Mouse (Mus musculus) intestine, embryonic 16.5 days (tissue): ENCODE data around the gene Yap1. TPM values are rescaled to one million over a fixed set of nuclear protein-coding genes. Genes with fewer than 3 reads are reported as not detected.
"Not testable (repeated sequence)": the region's sequence is repeated elsewhere in the genome, so short reads cannot be mapped to it uniquely, and the experiment has no call there.

Source experiments
- ATAC-seq: fragments of 200-750 bp; cut with Nextera tagmentation; 2 replicates; pipeline ENCODE4 v1.8.0; 2017; ENCODE audit warnings: moderate TSS enrichment, moderate library complexity
- H3K27ac ChIP-seq: fragments of 300-500 bp; sonication (generic); 2 replicates; pipeline ENCODE4 v1.5.1; 2014; ENCODE audit warnings: mild to moderate bottlenecking, low read length
- H3K27me3 ChIP-seq: fragments of 300-500 bp; sonication (generic); replicated peaks from 2 replicates; pipeline ENCODE4 v1.6.1; 2014; ENCODE audit warnings: low read length, control low read depth, mixed read lengths; ENCODE audit not compliant: control insufficient read depth, insufficient read depth
- H3K36me3 ChIP-seq: fragments of 300-500 bp; sonication (generic); 2 replicates; pipeline ENCODE4 v1.6.1; 2014; ENCODE audit warnings: low read length, control low read depth; ENCODE audit not compliant: control insufficient read depth, insufficient read depth
- H3K4me1 ChIP-seq: fragments of 300-500 bp; sonication (generic); 2 replicates; pipeline ENCODE4 v1.6.1; 2014; ENCODE audit warnings: low read length, control low read depth, mixed read lengths; ENCODE audit not compliant: control insufficient read depth, insufficient read depth
- H3K4me2 ChIP-seq: fragments of 300-500 bp; sonication (generic); 2 replicates; pipeline ENCODE4 v1.6.1; 2014; ENCODE audit warnings: low read depth, low read length, control low read depth
- H3K4me3 ChIP-seq: fragments of 300-500 bp; sonication (generic); 2 replicates; pipeline ENCODE4 v1.5.1; 2014; ENCODE audit warnings: mild to moderate bottlenecking, low read length
- H3K9ac ChIP-seq: fragments of 300-500 bp; sonication (generic); 2 replicates; pipeline ENCODE4 v1.6.1; 2014; ENCODE audit warnings: low read depth, low read length
- H3K9me3 ChIP-seq: fragments of 300-500 bp; sonication (generic); 2 replicates; pipeline ENCODE4 v1.6.1; 2016; ENCODE audit warnings: low read length, control low read depth; ENCODE audit not compliant: control insufficient read depth
- WGBS: fragments of 180-500 bp; shearing (Covaris S2); extraction: QIAGEN DNeasy Blood & Tissue Kit; methylation state at CpG from one replicate; pipeline ENCODE4 v1.1.7; 2014; 5-methylcytosine and 5-hydroxymethylcytosine counted together
- polyA plus RNA-seq: library from polyadenylated mRNA; unstranded; fragments of >200 nt; fragmentation: Nextera tagmentation; extraction: Ambion mirVana; gene quantifications from 2 replicates; pipeline ENCODE4 v1.2.1, GENCODE M21; 2015

Gene Yap1
- polyA plus RNA-seq, 1 experiment from 2014 or later = 13.2 TPM

DNA sequence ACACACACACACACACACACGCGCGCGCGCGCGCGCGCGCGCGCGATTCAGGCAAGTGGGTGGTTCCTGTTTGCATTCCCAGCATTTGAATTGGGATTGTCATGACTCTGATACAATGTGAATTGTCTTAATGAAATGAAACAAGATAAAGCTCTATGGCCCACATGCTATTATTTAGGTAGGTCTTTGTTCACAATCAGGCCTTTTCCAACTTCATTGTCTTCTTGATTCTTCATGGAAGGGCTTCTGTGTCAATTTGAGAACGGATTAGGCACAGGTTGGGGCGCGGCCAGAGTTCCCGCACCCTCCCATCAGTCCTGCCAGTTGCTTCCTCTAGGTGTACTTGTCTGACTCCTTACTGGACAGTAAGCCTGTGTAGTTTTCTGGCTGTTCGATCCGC lies 90.4 kb downstream of the Yap1 start:
- H3K27me3 ChIP-seq = no peaks in the 10 kb centered on the region
- peak overlapping the region; percentile 32 for H3K4me3 ChIP-seq
- 36% methylated on average over 19 of the region's 19 CpGs for WGBS
- no peaks in the 10 kb centered on the region for H3K4me1 ChIP-seq
- no peaks in the 10 kb centered on the region for H3K36me3 ChIP-seq
- H3K4me2 ChIP-seq = peak overlapping the region; percentile 50
- no peaks in the 10 kb centered on the region for H3K9me3 ChIP-seq
- no peak overlapping the region for H3K27ac ChIP-seq
- no peak overlapping the region for H3K9ac ChIP-seq
- peak; percentile 71 for ATAC-seq

- Histone ChIP-seq H3K4me3 (no peak overlapping the region), H3K36me3 (no peaks in the 10 kb centered on the region), H3K27me3 (no peaks in the 10 kb centered on the region), H3K4me2 (no peak overlapping the region), H3K27ac (no peak overlapping the region), H3K4me1 (no peaks in the 10 kb centered on the region), H3K9me3 (no peaks in the 10 kb centered on the region), H3K9ac (no peak overlapping the region)
- ATAC-seq = no peak
- WGBS = 73% methylated on average over 2 of the region's 2 CpGs
Measured at GRCm38 (mm10) chr9:7907351-7907985, 96.9 kb downstream of the Yap1 start.

- H3K27me3 ChIP-seq = no peaks in the 10 kb centered on the region
- H3K27ac ChIP-seq = no peak overlapping the region
- no peaks in the 10 kb centered on the region for H3K4me1 ChIP-seq
- no peak overlapping the region for H3K9ac ChIP-seq
- no peak overlapping the region for H3K4me3 ChIP-seq
- WGBS = 64% methylated on average over 1 of the region's 1 CpGs
- H3K36me3 ChIP-seq = no peaks in the 10 kb centered on the region
- H3K9me3 ChIP-seq = no peaks in the 10 kb centered on the region
- no peak overlapping the region for H3K4me2 ChIP-seq
- peak; percentile 73 for ATAC-seq
Measured at GRCm38 (mm10) chr9:7906564-7906963, 97.8 kb downstream of the Yap1 start.

- H3K4me3 ChIP-seq = no peak overlapping the region
- no peak overlapping the region for H3K9ac ChIP-seq
- ATAC-seq = no peak
- WGBS = 74% methylated on average over 5 of the region's 5 CpGs
- no peaks in the 10 kb centered on the region for H3K36me3 ChIP-seq
- H3K9me3 ChIP-seq = no peaks in the 10 kb centered on the region
- H3K4me1 ChIP-seq = no peaks in the 10 kb centered on the region
- no peak overlapping the region for H3K27ac ChIP-seq
- no peak overlapping the region for H3K4me2 ChIP-seq
- H3K27me3 ChIP-seq = no peaks in the 10 kb centered on the region
Measured at GRCm38 (mm10) chr9:7903825-7904224, 100.6 kb downstream of the Yap1 start.

DNA sequence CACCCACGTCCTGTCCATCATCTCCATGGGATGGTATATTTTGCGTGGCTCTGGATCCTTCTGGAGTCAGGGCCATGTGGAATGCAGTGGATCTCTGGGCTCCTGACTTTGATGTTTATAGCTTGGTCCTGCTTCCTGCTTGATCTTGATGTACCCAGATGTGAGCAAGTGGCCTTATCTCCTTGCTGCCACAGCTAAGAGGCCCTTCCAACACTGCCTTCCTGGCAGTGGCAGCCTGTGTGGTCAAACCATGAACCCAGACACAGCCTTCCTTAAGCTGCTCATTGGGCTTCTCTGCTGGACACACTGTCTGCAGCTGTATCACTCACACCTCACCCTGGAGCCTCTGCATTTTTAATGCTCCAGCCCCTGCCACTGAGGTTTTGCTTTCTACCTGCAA lies 101.1 kb downstream of the Yap1 start:
- WGBS = 76% methylated on average over 2 of the region's 2 CpGs
- ATAC-seq = no peak
- no peak overlapping the region for H3K4me2 ChIP-seq
- no peaks in the 10 kb centered on the region for H3K36me3 ChIP-seq
- H3K9me3 ChIP-seq = no peaks in the 10 kb centered on the region
- H3K9ac ChIP-seq = no peak overlapping the region
- H3K4me1 ChIP-seq = no peaks in the 10 kb centered on the region
- H3K27ac ChIP-seq = no peak overlapping the region
- no peak overlapping the region for H3K4me3 ChIP-seq
- no peaks in the 10 kb centered on the region for H3K27me3 ChIP-seq

- no peaks in the 10 kb centered on the region for H3K27me3 ChIP-seq
- no peak for ATAC-seq
- H3K4me1 ChIP-seq = no peaks in the 10 kb centered on the region
- no peak overlapping the region for H3K27ac ChIP-seq
- no peaks in the 10 kb centered on the region for H3K36me3 ChIP-seq
- no peak overlapping the region for H3K4me3 ChIP-seq
- H3K9me3 ChIP-seq = no peaks in the 10 kb centered on the region
- WGBS = 33% methylated on average over 7 of the region's 7 CpGs
- H3K9ac ChIP-seq = no peak overlapping the region
- no peak overlapping the region for H3K4me2 ChIP-seq
Measured at GRCm38 (mm10) chr9:7902311-7902710, 102.1 kb downstream of the Yap1 start.

DNA sequence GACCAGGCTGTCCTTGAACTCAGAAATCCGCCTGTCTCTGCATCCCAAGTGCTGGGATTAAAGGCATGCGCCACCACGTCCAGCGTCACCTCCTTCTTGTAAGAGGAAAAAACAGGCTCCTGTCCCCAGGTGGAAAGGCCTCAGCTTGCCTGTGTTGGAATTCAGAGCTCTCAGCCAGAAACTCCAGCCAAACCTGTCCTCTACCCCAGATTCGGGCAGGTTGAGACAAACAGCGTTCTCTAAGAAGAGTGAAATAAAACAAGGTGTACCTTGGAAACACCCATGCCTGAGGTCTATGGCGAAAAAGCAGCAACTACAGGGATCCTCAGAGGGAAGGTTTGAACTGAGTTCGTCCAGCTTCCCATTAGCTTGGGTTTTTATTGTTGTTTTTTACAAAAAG lies 103.4 kb downstream of the Yap1 start:
- 92% methylated on average over 8 of the region's 8 CpGs for WGBS
- Histone ChIP-seq H3K4me3 (no peak overlapping the region), H3K27me3 (no peaks in the 10 kb centered on the region), H3K9ac (no peak overlapping the region), H3K36me3 (no peaks in the 10 kb centered on the region), H3K9me3 (no peaks in the 10 kb centered on the region), H3K27ac (no peak overlapping the region), H3K4me1 (no peaks in the 10 kb centered on the region), H3K4me2 (no peak overlapping the region)
- no peak for ATAC-seq

- Histone ChIP-seq H3K9ac (no peak overlapping the region), H3K36me3 (no peaks in the 10 kb centered on the region), H3K4me3 (no peak overlapping the region), H3K27me3 (no peaks in the 10 kb centered on the region), H3K4me1 (no peaks in the 10 kb centered on the region), H3K27ac (no peak overlapping the region), H3K4me2 (no peak overlapping the region), H3K9me3 (no peaks in the 10 kb centered on the region; the same call in 1 of the 2 replicates)
- ATAC-seq = peak; percentile 74
- 6% methylated on average over 3 of the region's 3 CpGs for WGBS
Measured at GRCm38 (mm10) chr9:7897502-7897901, 106.9 kb downstream of the Yap1 start.

DNA sequence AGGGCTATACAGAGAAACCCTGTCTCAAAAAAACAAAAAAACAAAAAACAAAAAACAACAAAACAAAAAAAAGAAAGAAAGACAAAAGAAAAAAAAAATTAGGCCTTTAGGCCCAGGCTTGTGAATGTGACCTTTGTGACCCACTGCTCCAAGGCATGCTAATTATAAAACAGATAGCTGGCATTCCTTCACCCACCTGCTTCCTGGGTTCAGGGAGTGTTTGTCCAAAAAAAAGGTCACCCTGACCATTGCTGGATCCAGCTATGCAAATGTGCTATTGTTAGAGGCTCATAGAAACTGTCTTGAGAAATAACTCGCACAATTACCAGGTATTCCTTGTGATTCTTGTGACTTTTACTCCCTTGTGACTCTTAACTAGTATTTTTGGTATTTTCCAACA lies 112.6 kb downstream of the Yap1 start:
- not testable (repeated sequence) for ATAC-seq, H3K4me2 ChIP-seq, H3K27me3 ChIP-seq, H3K4me1 ChIP-seq, H3K9ac ChIP-seq, H3K27ac ChIP-seq, H3K9me3 ChIP-seq, H3K36me3 ChIP-seq, H3K4me3 ChIP-seq
- WGBS = 85% methylated on average over 1 of the region's 1 CpGs

GRCm38 (mm10) chr9:7891177-7891576 lies 113.2 kb downstream of the Yap1 start:
- Histone ChIP-seq H3K4me1 (no peaks in the 10 kb centered on the region), H3K4me2 (no peak overlapping the region), H3K9me3 (no peaks in the 10 kb centered on the region; the same call in 1 of the 2 replicates), H3K27me3 (no peaks in the 10 kb centered on the region), H3K9ac (no peak overlapping the region), H3K27ac (no peak overlapping the region), H3K4me3 (no peak overlapping the region), H3K36me3 (no peaks in the 10 kb centered on the region)
- no peak for ATAC-seq
- WGBS = 79% methylated on average over 1 of the region's 1 CpGs
